Mouse (Mus musculus) urinary bladder, postnatal 0 days (tissue): Measurements from ENCODE around the gene Gm8005. TPM values are rescaled to one million over a fixed set of nuclear protein-coding genes. Genes with fewer than 3 reads are reported as not detected.

Source experiments
- polyA plus RNA-seq: library from polyadenylated mRNA; unstranded; fragments of >200 nt; fragmentation: Nextera tagmentation; extraction: Ambion mirVana; gene quantifications from 2 replicates; pipeline ENCODE4 v1.2.1, GENCODE M21; 2015

Gene Gm8005
- polyA plus RNA-seq: not detected in 2 replicates

DNA sequence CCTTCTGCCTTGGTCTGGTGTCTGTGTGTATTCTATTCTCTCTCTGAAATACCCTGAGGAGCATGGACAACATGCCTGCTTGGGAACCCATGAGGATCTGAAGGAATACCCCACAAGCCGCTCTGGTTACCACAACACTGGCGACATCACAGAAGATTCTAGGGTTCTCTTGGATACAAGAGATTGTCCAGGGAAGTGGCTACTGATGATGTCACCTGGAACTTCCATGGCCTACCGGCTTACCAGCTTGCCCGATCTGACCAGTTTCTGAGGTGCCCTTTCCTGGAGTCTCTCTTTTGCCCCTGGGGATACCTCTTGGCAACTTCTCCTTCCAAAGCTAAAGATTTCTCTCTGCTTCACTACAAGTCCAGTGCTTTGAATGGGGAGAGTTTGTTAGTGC lies at the start of gene Gm8005:
Gm8005 (minus strand) TSS at position 101 of the 400 bp plus-strand sequence.

DNA sequence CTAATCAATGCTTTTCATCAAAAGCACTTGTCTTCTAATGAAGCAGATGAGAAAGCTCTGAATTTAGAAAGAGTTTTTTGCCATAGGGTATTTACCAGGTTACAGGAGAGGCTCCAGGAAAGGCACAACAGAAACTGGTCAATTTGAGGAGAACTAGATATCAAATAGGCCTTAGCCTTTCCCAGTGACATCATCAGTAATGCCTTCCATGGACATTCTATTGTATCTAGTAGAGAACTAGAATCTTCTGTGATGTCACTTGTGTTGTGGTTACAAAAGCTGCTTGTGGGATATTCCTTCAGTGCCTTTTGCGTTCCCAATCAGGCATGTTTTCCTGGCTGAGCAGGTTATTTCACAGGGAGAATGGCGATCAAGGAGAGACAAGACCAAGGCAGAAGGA lies 24.1 kb upstream of the Gm8005 start, which contains the start of gene Gm8011:
Gm8011 (plus strand) TSS at position 301 of the 400 bp plus-strand sequence.

Other genes starting within 250 kb of the Gm8005 start
- gene Gm3573, start 248.9 kb downstream of the Gm8005 start, polyA plus RNA-seq: not detected in 2 replicates
- not detected in 2 replicates for gene Gm17026, start 179.6 kb downstream of the Gm8005 start, polyA plus RNA-seq
- gene Gm9611, start 142.3 kb downstream of the Gm8005 start, polyA plus RNA-seq: not detected in 2 replicates
- gene Gm7995, start 129.5 kb downstream of the Gm8005 start, polyA plus RNA-seq: not detected in 2 replicates
- gene Gm8011, start 24.2 kb upstream of the Gm8005 start, polyA plus RNA-seq: not detected in 2 replicates
- gene Gm8020, start 62.7 kb upstream of the Gm8005 start, polyA plus RNA-seq: not detected in 2 replicates
- not detected in 2 replicates for gene Gm8024, start 84.6 kb upstream of the Gm8005 start, polyA plus RNA-seq
- gene Gm17124, start 160.2 kb upstream of the Gm8005 start, polyA plus RNA-seq: not detected in 2 replicates
- not detected in 2 replicates for gene Gm3633, start 202.2 kb upstream of the Gm8005 start, polyA plus RNA-seq
- gene Gm10378, start 216.3 kb upstream of the Gm8005 start, polyA plus RNA-seq: not detected in 2 replicates